Mouse (Mus musculus) embryonic facial prominence, embryonic 15.5 days (tissue): Measurements from ENCODE around the gene Tspan33. TPM values are rescaled to one million over a fixed set of nuclear protein-coding genes. Genes with fewer than 3 reads are reported as not detected.

Experiments used
- ATAC-seq: fragments of 200-750 bp; cut with Nextera tagmentation; 2 replicates; pipeline ENCODE4 v1.8.0; 2017; ENCODE audit warnings: low read depth, moderate TSS enrichment; ENCODE audit not compliant: insufficient number of reproducible peaks, low FRiP score, low TSS enrichment
- H3K27ac ChIP-seq: fragments of 300-500 bp; sonication (generic); replicated peaks from 2 replicates; pipeline ENCODE4 v1.5.1; 2015; ENCODE audit warnings: mild to moderate bottlenecking, inconsistent platforms
- H3K27me3 ChIP-seq: fragments of 300-500 bp; sonication (generic); 2 replicates; pipeline ENCODE4 v1.6.1; 2015; ENCODE audit warnings: inconsistent platforms
- H3K36me3 ChIP-seq: fragments of 300-500 bp; sonication (generic); 2 replicates; pipeline ENCODE4 v1.6.1; 2015; ENCODE audit warnings: mild to moderate bottlenecking, inconsistent platforms
- H3K4me1 ChIP-seq: fragments of 300-500 bp; sonication (generic); 2 replicates; pipeline ENCODE4 v1.6.1; 2015; ENCODE audit warnings: inconsistent platforms
- H3K4me2 ChIP-seq: fragments of 300-500 bp; sonication (generic); replicated peaks from 2 replicates; pipeline ENCODE4 v1.6.1; 2015; ENCODE audit warnings: mild to moderate bottlenecking, inconsistent platforms
- H3K4me3 ChIP-seq: fragments of 300-500 bp; sonication (generic); replicated peaks from 2 replicates; pipeline ENCODE4 v1.5.1; 2015; ENCODE audit warnings: mild to moderate bottlenecking, inconsistent platforms
- H3K9ac ChIP-seq: fragments of 300-500 bp; sonication (generic); 2 replicates; pipeline ENCODE4 v1.6.1; 2015; ENCODE audit warnings: inconsistent platforms
- H3K9me3 ChIP-seq: fragments of 300-500 bp; sonication (generic); replicated peaks from 2 replicates; pipeline ENCODE4 v1.6.1; 2016; ENCODE audit warnings: inconsistent platforms
- WGBS: fragments of 180-500 bp; shearing (Covaris S2); methylation state at CpG from one replicate; pipeline ENCODE4 v1.1.7; 2015; 5-methylcytosine and 5-hydroxymethylcytosine counted together
- polyA plus RNA-seq: library from polyadenylated mRNA; unstranded; fragments of >200 nt; fragmentation: Nextera tagmentation; extraction: Ambion mirVana; gene quantifications from 2 replicates; pipeline ENCODE4 v1.2.1, GENCODE M21; 2015

Gene Tspan33
- polyA plus RNA-seq, 1 experiment from 2014 or later, result 8.1 TPM

DNA sequence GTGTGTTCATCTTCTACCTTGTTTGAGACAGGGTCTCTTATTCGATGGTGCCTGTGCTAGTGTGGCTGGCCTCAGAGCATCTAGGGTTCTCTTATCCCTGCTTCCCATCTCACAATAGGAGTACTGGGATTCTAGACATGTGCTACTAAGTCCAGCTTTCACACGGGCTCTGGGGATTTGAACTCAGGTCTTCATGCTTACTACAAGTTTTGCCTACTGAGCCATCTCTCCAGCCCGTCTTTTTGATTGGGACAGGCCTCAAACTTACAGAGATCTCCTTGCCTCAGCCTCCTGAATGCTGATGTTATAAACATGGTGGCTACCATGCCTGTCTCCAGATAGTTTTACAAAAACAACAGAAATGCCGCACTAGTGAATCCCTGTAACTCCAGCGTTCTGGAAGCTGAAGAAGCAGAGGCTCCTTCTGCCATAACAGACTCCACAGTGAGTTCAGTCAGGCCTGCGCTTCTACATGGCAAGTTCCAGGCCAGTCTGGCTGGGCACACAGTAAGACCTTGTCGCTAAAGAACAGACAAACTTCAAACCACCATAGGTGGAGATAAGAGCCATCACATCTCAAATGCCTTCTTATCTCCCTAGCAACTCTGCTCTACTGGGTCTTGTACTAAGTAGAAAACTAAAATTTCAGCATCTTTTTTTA lies 5.2 kb downstream of the Tspan33 start:
- Histone ChIP-seq H3K36me3 (no peaks in the 10 kb centered on the region), H3K4me1 (peaks cover 6% of the 10 kb centered on the region), H3K4me2 (no peak overlapping the region), H3K4me3 (no peak overlapping the region), H3K9ac (no peak overlapping the region), H3K27ac (no peak overlapping the region), H3K9me3 (no peaks in the 10 kb centered on the region), H3K27me3 (peaks cover 16% of the 10 kb centered on the region)
- WGBS, result 83% methylated on average over 7 of the region's 7 CpGs
- ATAC-seq, result no peak

DNA sequence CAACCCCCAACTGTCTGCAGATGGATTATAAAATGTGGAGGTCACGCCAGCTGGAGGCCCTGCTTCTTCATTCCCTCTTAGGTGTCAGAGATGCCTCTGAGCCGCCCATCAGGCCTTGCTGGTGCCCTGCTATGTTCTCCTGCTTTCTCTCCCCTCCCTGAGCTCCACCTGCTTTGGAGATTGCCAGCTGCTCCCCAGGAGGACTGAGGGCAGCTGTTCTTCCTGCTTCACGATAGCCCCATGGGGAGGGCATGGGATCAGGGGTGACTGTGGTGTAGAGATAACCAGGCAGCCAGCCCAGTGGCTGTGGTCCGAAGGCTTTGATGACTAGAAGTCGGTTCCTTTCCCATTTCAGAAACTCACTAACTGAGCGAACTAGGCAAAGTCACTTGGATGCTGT lies 7.0 kb downstream of the Tspan33 start:
- Histone ChIP-seq H3K4me2 (no peak overlapping the region), H3K36me3 (no peaks in the 10 kb centered on the region), H3K9me3 (no peaks in the 10 kb centered on the region), H3K4me3 (no peak overlapping the region), H3K4me1 (no peaks in the 10 kb centered on the region), H3K27me3 (peaks cover under 1% of the 10 kb centered on the region; the same call in 1 of the 2 replicates), H3K9ac (no peak overlapping the region), H3K27ac (no peak overlapping the region)
- 0 out of 2 replicates have a peak, but pooled peaks have one; percentile 19 for ATAC-seq
- 68% methylated on average over 6 of the region's 6 CpGs for WGBS

DNA sequence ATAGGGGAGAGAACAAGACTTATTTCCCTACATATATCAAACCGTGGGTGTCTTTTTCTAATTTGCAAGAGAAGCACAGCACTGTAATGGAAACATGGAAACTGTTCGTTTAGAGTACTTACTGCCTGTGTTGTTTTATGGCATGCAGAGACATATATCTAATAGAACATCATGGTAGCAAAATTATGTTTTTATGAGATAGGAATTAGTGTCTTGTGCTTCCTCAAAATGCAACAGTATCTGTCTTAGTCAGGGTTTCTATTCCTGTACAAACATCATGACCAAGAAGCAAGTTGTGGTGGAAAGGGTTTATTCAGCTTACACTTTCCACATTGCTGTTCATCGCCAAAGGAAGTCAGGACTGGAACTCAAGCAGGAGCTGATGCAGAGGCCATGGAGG lies 8.1 kb downstream of the Tspan33 start:
- Histone ChIP-seq H3K27me3 (no peaks in the 10 kb centered on the region), H3K36me3 (no peaks in the 10 kb centered on the region), H3K4me3 (no peak overlapping the region), H3K9ac (no peak overlapping the region), H3K4me2 (no peak overlapping the region), H3K27ac (no peak overlapping the region), H3K4me1 (no peaks in the 10 kb centered on the region), H3K9me3 (no peaks in the 10 kb centered on the region)
- ATAC-seq, result no peak
- 82% methylated on average over 3 of the region's 3 CpGs for WGBS

DNA sequence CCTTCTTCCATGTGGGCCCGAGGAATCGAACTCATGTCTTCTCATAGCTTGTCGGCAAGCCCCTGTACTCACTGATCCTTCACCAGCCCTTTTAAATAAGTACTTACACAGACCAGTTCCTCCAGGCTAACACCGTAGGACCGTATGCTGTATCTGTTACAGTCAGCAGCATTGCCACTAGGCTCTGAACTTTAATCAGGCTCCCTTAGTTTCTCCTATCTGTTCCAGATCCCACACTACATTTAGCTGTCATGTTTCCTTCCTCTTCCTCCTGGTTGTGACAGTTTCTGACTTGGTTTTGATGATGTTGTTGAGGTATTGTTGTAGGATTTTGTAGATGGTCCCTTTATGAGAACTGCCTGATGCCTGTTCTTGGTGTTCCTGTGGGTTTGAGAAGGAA lies 10.1 kb downstream of the Tspan33 start:
- no peak overlapping the region for H3K27ac ChIP-seq
- H3K36me3 ChIP-seq, result no peaks in the 10 kb centered on the region
- no peaks in the 10 kb centered on the region for H3K9me3 ChIP-seq
- no peak overlapping the region for H3K9ac ChIP-seq
- H3K4me2 ChIP-seq, result no peak overlapping the region
- whole genome bisulfite sequencing, result 79% methylated on average over 5 of the region's 5 CpGs
- ATAC-seq, result no peak
- peaks cover 7% of the 10 kb centered on the region for H3K4me1 ChIP-seq
- no peak overlapping the region for H3K4me3 ChIP-seq
- no peaks in the 10 kb centered on the region for H3K27me3 ChIP-seq

DNA sequence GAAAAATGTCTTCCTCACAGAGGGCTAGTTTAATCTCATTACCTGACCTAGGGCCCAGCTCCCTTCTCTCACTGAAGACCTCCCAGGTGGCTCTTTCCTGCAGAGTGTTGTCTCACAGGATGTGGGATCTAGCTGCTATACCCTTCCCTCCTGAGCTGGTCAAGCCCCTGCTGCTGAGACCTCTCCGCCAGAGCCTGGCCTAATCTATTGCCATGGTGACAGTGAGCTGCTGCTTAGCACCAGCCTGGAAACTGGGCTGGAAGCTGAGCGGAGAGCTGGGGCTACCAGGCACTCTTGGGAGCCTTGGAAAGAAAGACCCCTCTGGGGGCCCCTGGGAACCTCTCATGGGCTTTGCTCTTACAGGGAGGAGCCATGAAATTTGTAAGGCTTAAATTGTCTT lies 13.9 kb downstream of the Tspan33 start:
- Histone ChIP-seq H3K4me3 (no peak overlapping the region), H3K27me3 (no peaks in the 10 kb centered on the region), H3K4me2 (no peak overlapping the region), H3K36me3 (no peaks in the 10 kb centered on the region), H3K9me3 (no peaks in the 10 kb centered on the region), H3K9ac (no peak overlapping the region), H3K4me1 (peaks cover 14% of the 10 kb centered on the region), H3K27ac (no peak overlapping the region)
- WGBS, result 33% methylated on average over 2 of the region's 2 CpGs
- no peak for ATAC-seq

- 25% methylated on average over 3 of the region's 3 CpGs for WGBS
- no peak overlapping the region for H3K4me2 ChIP-seq
- no peaks in the 10 kb centered on the region for H3K9me3 ChIP-seq
- no peak overlapping the region for H3K27ac ChIP-seq
- H3K9ac ChIP-seq, result no peak overlapping the region
- no peak overlapping the region for H3K4me3 ChIP-seq
- no peaks in the 10 kb centered on the region for H3K27me3 ChIP-seq
- no peaks in the 10 kb centered on the region for H3K36me3 ChIP-seq
- H3K4me1 ChIP-seq, result peaks cover 14% of the 10 kb centered on the region
- ATAC-seq, result no peak
Measured at GRCm38 (mm10) chr6:29711318-29711717, 17.3 kb downstream of the Tspan33 start.

DNA sequence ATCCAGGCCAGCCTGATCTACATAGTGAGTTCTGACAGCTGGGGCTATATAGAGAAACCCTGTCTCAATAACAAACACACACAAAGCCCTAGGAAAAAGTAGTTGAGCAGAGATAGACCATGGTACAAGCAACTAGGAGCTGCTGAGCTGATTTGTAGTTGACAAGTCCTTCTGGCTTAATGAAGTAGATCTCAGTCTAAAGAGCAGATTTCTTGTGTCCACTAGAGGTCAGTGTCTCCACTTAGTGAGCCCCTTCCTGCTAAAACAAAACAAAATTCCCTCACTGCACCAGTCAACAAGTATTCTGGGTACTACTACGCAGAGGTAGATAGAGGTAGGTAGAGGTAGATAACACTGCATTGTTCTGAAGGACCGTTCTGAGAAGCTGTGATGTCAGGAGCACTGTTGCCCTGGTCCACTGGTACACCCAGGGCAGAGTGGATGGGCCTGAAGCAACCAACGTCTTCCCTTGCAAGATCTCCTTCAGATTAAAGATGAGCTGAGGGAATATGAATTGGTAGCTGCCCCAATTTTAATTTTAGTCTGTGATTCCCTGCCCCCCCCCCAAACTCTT lies 18.1 kb downstream of the Tspan33 start:
- WGBS, result 50% methylated on average over 3 of the region's 3 CpGs
- Histone ChIP-seq H3K27me3 (no peaks in the 10 kb centered on the region), H3K4me3 (no peak overlapping the region), H3K4me2 (no peak overlapping the region), H3K9ac (no peak overlapping the region), H3K27ac (no peak overlapping the region), H3K36me3 (no peaks in the 10 kb centered on the region), H3K4me1 (peaks cover 14% of the 10 kb centered on the region), H3K9me3 (no peaks in the 10 kb centered on the region)
- ATAC-seq, result no peak

GRCm38 (mm10) chr6:29716624-29717365 lies 22.8 kb downstream of the Tspan33 start:
- no peaks in the 10 kb centered on the region for H3K36me3 ChIP-seq
- peaks cover 21% of the 10 kb centered on the region for H3K4me1 ChIP-seq
- no peak for ATAC-seq
- no peaks in the 10 kb centered on the region for H3K9me3 ChIP-seq
- WGBS, result 60% methylated on average over 10 of the region's 10 CpGs
- no peak overlapping the region for H3K9ac ChIP-seq
- no peak overlapping the region; the same call in 1 of the 2 replicates for H3K27ac ChIP-seq
- no peak overlapping the region for H3K4me3 ChIP-seq
- no peak overlapping the region for H3K4me2 ChIP-seq
- no peaks in the 10 kb centered on the region for H3K27me3 ChIP-seq

DNA sequence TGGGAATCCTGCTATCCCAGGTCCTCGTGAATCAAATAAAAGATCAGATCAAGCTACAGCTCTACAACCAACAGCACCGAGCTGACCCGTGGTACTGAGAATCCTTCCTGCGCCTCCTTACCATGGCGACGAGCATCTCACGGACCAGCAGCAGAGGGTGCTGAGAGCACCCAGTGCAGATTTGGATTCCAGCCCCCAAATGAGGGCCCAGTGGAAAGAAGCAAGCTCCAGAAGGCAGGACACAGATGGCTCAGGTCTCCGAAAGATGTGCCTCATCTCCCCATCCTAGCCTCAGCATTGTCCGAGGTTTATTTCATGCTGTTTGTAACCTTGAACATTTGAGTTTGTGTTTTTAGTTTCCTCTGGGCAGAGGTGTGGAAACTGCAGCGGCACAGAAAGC lies 23.5 kb downstream of the Tspan33 start:
- no peaks in the 10 kb centered on the region for H3K9me3 ChIP-seq
- H3K27me3 ChIP-seq, result no peaks in the 10 kb centered on the region
- no peaks in the 10 kb centered on the region for H3K36me3 ChIP-seq
- WGBS, result 59% methylated on average over 10 of the region's 10 CpGs
- H3K4me3 ChIP-seq, result no peak overlapping the region
- H3K9ac ChIP-seq, result no peak overlapping the region
- H3K4me2 ChIP-seq, result peak overlapping the region; percentile 64
- H3K4me1 ChIP-seq, result peaks cover 21% of the 10 kb centered on the region
- ATAC-seq, result no peak
- H3K27ac ChIP-seq, result peak overlapping the region; percentile 75

GRCm38 (mm10) chr6:29717952-29718521 lies 24.0 kb downstream of the Tspan33 start:
- Histone ChIP-seq H3K4me2 (peak overlapping the region; percentile 64), H3K9me3 (no peaks in the 10 kb centered on the region), H3K27ac (peak overlapping the region; percentile 75), H3K36me3 (no peaks in the 10 kb centered on the region), H3K27me3 (no peaks in the 10 kb centered on the region), H3K4me3 (peak overlapping the region; percentile 0; the same call in 1 of the 2 replicates), H3K9ac (no peak overlapping the region), H3K4me1 (peaks cover 21% of the 10 kb centered on the region)
- 12% methylated on average over 14 of the region's 14 CpGs for WGBS
- ATAC-seq, result peak; percentile 41; the same call in 1 of the 2 replicates

DNA sequence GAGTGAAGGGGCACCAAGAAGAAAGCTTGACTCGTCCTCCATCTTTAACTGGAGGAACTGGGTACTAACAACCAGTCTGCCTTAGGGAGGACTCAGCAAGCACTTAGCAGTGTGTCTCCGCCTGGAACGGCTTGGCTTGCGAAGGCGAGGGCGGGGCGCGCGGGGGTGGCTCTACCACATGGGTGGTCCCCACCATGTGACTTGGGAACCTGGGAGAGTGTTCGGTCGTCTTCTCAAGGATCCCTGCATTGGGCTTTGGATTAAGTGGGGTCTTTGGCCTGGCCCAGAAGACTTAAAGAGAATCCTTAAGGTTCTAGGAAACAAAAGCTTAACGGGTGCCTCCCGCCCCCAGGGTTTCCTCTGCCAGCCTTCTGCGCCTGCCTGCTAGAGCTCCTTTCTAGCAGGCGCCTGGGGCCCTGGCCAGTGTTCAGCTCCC lies 24.9 kb downstream of the Tspan33 start:
- peaks cover 21% of the 10 kb centered on the region for H3K4me1 ChIP-seq
- H3K4me2 ChIP-seq, result peak overlapping the region; percentile 64
- peak overlapping the region; percentile 75 for H3K27ac ChIP-seq
- peak overlapping the region; percentile 18; the same call in 1 of the 2 replicates for H3K9ac ChIP-seq
- peak overlapping the region; percentile 44 for H3K4me3 ChIP-seq
- WGBS, result 1% methylated on average over 15 of the region's 15 CpGs
- H3K36me3 ChIP-seq, result no peaks in the 10 kb centered on the region
- H3K27me3 ChIP-seq, result no peaks in the 10 kb centered on the region
- no peaks in the 10 kb centered on the region for H3K9me3 ChIP-seq
- ATAC-seq, result peak; percentile 77; the same call in 1 of the 2 replicates
